12 mouse cellular contexts compared by ENCODE assay signal in genomic region chr13:56108849-56109519, GRCm38 (mm10). TPM values are rescaled to one million over a fixed set of nuclear protein-coding genes. Genes with fewer than 3 reads are reported as not detected.
DNase-seq lines count a peak whose midpoint lies in the region; ATAC-seq and TF ChIP-seq lines count a peak whose summit lies in the region.
"Had no signal": no experiment of that assay in that cellular context is flagged by ENCODE, and none has a peak within 500 bp of the region (broad histone marks: within the 10 kb centered on the region; RNA-seq: fewer than 3 reads in every experiment).

No protein-coding gene starts in this region.

- no peak for TF ChIP-seq CTCF in lung, postnatal 0 days (IDR thresholded peaks at IDR 0.05)
- no peak for TF ChIP-seq CTCF in intestine, postnatal 0 days (IDR thresholded peaks at IDR 0.05; ENCODE audit: low read depth)

- peak overlapping the region; percentile 77 for H3K27ac ChIP-seq in heart, embryonic 11.5 days (ENCODE audit: low read depth, low read length)
- peak overlapping the region; percentile 68 for H3K27ac ChIP-seq in lung, postnatal 0 days (ENCODE audit: low read length)
- H3K27ac ChIP-seq in intestine, postnatal 0 days (ENCODE audit: low read depth, low read length): no peak overlapping the region
- peak overlapping the region; percentile 19 for H3K27ac ChIP-seq in stomach, embryonic 15.5 days
- H3K27ac ChIP-seq: liver, embryonic 14.5 days had no signal

- no peak for ATAC-seq in heart, embryonic 11.5 days (replicated peaks; ENCODE audit: insufficient number of reproducible peaks, low FRiP score, low TSS enrichment)
- peak; percentile 75 for ATAC-seq in lung, postnatal 0 days
- ATAC-seq in intestine, postnatal 0 days: peak; percentile 46
- no peak for ATAC-seq in stomach, embryonic 15.5 days (ENCODE audit: insufficient read depth, low FRiP score, low read depth)

- H3K27me3 ChIP-seq in heart, embryonic 11.5 days (ENCODE audit: control insufficient read depth, insufficient read depth, low read length): no peaks in the 10 kb centered on the region
- no peaks in the 10 kb centered on the region for H3K27me3 ChIP-seq in lung, postnatal 0 days (replicated peaks; ENCODE audit: insufficient read depth, low read length)
- no peaks in the 10 kb centered on the region for H3K27me3 ChIP-seq in intestine, postnatal 0 days (replicated peaks; ENCODE audit: control insufficient read depth, insufficient read depth, low read length)
- H3K27me3 ChIP-seq in stomach, embryonic 15.5 days (replicated peaks): no peaks in the 10 kb centered on the region

- H3K9me3 ChIP-seq in heart, embryonic 11.5 days (replicated peaks; ENCODE audit: control insufficient read depth, low read length): no peaks in the 10 kb centered on the region
- H3K9me3 ChIP-seq in lung, postnatal 0 days (ENCODE audit: low read length): no peaks in the 10 kb centered on the region
- H3K9me3 ChIP-seq in intestine, postnatal 0 days (ENCODE audit: control insufficient read depth): no peaks in the 10 kb centered on the region
- H3K9me3 ChIP-seq in stomach, embryonic 15.5 days: no peaks in the 10 kb centered on the region

- DNase-seq in heart, adult 18-20 months: no peak
- DNase-seq in lung, postnatal 0 days (ENCODE audit: low spot score): peak; percentile 68
- no peak for DNase-seq in lung, adult 18-20 months
- no peak for DNase-seq in cerebellum, postnatal 14 days
- DNase-seq in layer of hippocampus, adult 18-20 months (ENCODE audit: low spot score in 2 of 2): no peak
- DNase-seq: right cerebral cortex, postnatal 4 days; thymus, adult 2 months had no signal

- H3K36me3 ChIP-seq in heart, embryonic 11.5 days (ENCODE audit: control insufficient read depth, insufficient read depth, low read length): peaks cover 9% of the 10 kb centered on the region; the same call in 1 of the 2 replicates
- H3K36me3 ChIP-seq in lung, postnatal 0 days (ENCODE audit: insufficient read depth, low read length): peaks cover 2% of the 10 kb centered on the region; the same call in 1 of the 2 replicates
- H3K36me3 ChIP-seq in intestine, postnatal 0 days (ENCODE audit: control insufficient read depth, insufficient read depth): peaks cover 25% of the 10 kb centered on the region
- peaks cover 10% of the 10 kb centered on the region for H3K36me3 ChIP-seq in stomach, embryonic 15.5 days

- H3K4me2 ChIP-seq in heart, embryonic 11.5 days: no peak overlapping the region
- no peak overlapping the region for H3K4me2 ChIP-seq in lung, postnatal 0 days (replicated peaks; ENCODE audit: low read depth, low read length)
- peak overlapping the region; percentile 21; the same call in 1 of the 2 replicates for H3K4me2 ChIP-seq in intestine, postnatal 0 days (replicated peaks; ENCODE audit: low read depth)
- no peak overlapping the region for H3K4me2 ChIP-seq in stomach, embryonic 15.5 days

- peaks cover 61% of the 10 kb centered on the region for H3K4me1 ChIP-seq in heart, embryonic 11.5 days (ENCODE audit: control insufficient read depth, insufficient read depth, low read length)
- H3K4me1 ChIP-seq in lung, postnatal 0 days (ENCODE audit: insufficient read depth, low read depth, low read length): peaks cover 35% of the 10 kb centered on the region; the same call in 1 of the 2 replicates
- peaks cover 19% of the 10 kb centered on the region; the same call in 1 of the 2 replicates for H3K4me1 ChIP-seq in intestine, postnatal 0 days (replicated peaks; ENCODE audit: control insufficient read depth, insufficient read depth, low read length)
- H3K4me1 ChIP-seq in stomach, embryonic 15.5 days: peaks cover 67% of the 10 kb centered on the region

- 62% methylated on average over 17 of the region's 17 CpGs for WGBS in heart, embryonic 11.5 days (ENCODE audit: insufficient replicate concordance)
- 51% methylated on average over 17 of the region's 17 CpGs for WGBS in lung, postnatal 0 days
- WGBS in intestine, postnatal 0 days: 25% methylated on average over 17 of the region's 17 CpGs
- WGBS in stomach, embryonic 15.5 days: 49% methylated on average over 17 of the region's 17 CpGs

- TF ChIP-seq EP300 in lung, postnatal 0 days (IDR thresholded peaks at IDR 0.05): peak; percentile 42; the same call in 1 of the 2 replicates

- no peak overlapping the region for H3K4me3 ChIP-seq in heart, embryonic 11.5 days (ENCODE audit: low read depth, low read length)
- H3K4me3 ChIP-seq in lung, postnatal 0 days (ENCODE audit: low read depth, low read length): no peak overlapping the region
- H3K4me3 ChIP-seq in intestine, postnatal 0 days (ENCODE audit: low read depth, low read length): no peak overlapping the region
- H3K4me3 ChIP-seq in stomach, embryonic 15.5 days (replicated peaks): no peak overlapping the region
- H3K4me3 ChIP-seq: myocyte had no signal

- peak overlapping the region; percentile 43; the same call in 1 of the 2 replicates for H3K9ac ChIP-seq in heart, embryonic 11.5 days (ENCODE audit: low read depth, low read length)
- H3K9ac ChIP-seq in lung, postnatal 0 days (replicated peaks; ENCODE audit: low read depth): no peak overlapping the region
- no peak overlapping the region for H3K9ac ChIP-seq in intestine, postnatal 0 days (ENCODE audit: low read depth, low read length)
- no peak overlapping the region for H3K9ac ChIP-seq in stomach, embryonic 15.5 days
- H3K9ac ChIP-seq: liver, embryonic 14.5 days had no signal

RNA-seq across cellular contexts. Expression of gene H2afy, which starts 27.2 kb away (rescaled TPM):
- 154 and 162 TPM in 2 replicates for polyA plus RNA-seq in heart, embryonic 11.5 days (2014; fragmentation: Nextera tagmentation; extraction: Ambion mirVana)
- total RNA-seq in heart, adult 18-20 months (2021): 10 to 100 TPM; 47.2 to 58.4 TPM
- polyA plus RNA-seq in lung, postnatal 0 days (2015; fragmentation: Nextera tagmentation; extraction: Ambion mirVana): 126 and 138 TPM in 2 replicates
- 132 and 138 TPM in 2 replicates for polyA plus RNA-seq in intestine, postnatal 0 days (2015; fragmentation: Nextera tagmentation; extraction: Ambion mirVana)
- polyA plus RNA-seq in stomach, embryonic 15.5 days (2015; fragmentation: Nextera tagmentation; extraction: Ambion mirVana): 311 and 348 TPM in 2 replicates
- 100 to 1,000 TPM; 115 to 121 TPM for total RNA-seq in layer of hippocampus, adult 18-20 months (2021)

Comparison
In these comparisons a context has a peak if more than half of its experiments do, and no peak if none do; other contexts are left out.
1. ATAC-seq: peak in lung, postnatal 0 days (single experiment) and intestine, postnatal 0 days (single experiment); none in heart, embryonic 11.5 days (single experiment) and stomach, embryonic 15.5 days (single experiment).